Mouse (Mus musculus): ENCODE measurements around the gene Rbfox1. TPM values are rescaled to one million over a fixed set of nuclear protein-coding genes. Genes with fewer than 3 reads are reported as not detected.

Rbfox1 gene
- polyA plus RNA-seq, 1 experiment, result not detected

DNA sequence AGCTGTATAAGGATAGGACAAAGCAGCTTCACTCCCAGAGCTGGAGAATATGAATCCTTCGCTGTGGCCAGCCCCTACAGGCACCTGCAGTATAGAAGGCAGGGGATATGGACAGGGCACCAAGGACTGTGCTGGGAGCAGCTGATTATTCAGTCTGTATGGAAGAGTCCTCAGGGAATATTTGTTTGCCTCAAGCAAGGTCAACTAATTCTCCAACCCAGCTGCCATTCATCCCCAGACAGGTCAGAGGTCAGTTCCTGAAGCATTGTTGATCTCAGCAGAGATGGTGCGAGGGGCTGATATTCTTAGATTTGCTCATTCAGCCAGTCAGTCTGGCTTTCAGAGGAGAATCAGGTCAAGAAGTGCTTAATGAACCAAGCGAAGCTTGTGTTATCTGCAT lies 1175.7 kb downstream of the Rbfox1 start:
- Histone ChIP-seq H3K4me3 (ENCODE audit: low read depth, low read length) (no peak overlapping the region), H3K9me3 (replicated peaks; ENCODE audit: control insufficient read depth, insufficient read depth, low read length, poor library complexity, severe bottlenecking) (no peaks in the 10 kb centered on the region)
- TF ChIP-seq CTCF (IDR thresholded peaks at IDR 0.05; ENCODE audit: low read depth, low read length) (no peak), POLR2A (IDR thresholded peaks at IDR 0.05; ENCODE audit: insufficient read depth, low read length) (no peak), EP300 (IDR thresholded peaks at IDR 0.05; ENCODE audit: insufficient read depth, low read depth, low read length) (no peak)

DNA sequence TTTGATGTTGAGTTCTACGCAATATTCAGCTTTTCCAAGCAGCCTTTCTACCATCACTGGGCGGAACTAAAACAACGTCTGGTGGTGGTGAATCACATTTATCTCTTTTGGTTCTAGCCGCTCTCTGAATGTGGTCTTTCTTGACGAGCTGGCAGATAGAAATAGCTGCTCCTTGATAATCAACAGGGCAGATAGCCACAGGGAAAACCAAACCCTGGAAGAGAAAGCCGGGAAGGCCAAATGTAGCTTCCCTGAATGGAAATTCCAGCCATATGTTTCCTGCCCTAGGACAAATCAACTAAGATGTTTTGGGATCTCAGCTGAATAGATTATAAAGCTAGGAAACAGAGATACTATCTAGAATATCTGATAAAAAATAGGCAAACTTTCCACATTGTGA lies 1177.4 kb downstream of the Rbfox1 start:
- no peaks in the 10 kb centered on the region for H3K36me3 ChIP-seq (ENCODE audit: control insufficient read depth, insufficient read depth, low read length, poor library complexity, severe bottlenecking)
- no peak overlapping the region for H3K27ac ChIP-seq (ENCODE audit: insufficient read depth, low read length)
- no peaks in the 10 kb centered on the region for H3K4me1 ChIP-seq (ENCODE audit: control insufficient read depth, insufficient read depth, low read length)
- H3K4me3 ChIP-seq (ENCODE audit: low read depth, low read length), result no peak overlapping the region
- no peaks in the 10 kb centered on the region for H3K9me3 ChIP-seq (replicated peaks; ENCODE audit: control insufficient read depth, insufficient read depth, low read length, poor library complexity, severe bottlenecking)
- no peaks in the 10 kb centered on the region for H3K27me3 ChIP-seq (ENCODE audit: control insufficient read depth, insufficient read depth, low read length, poor library complexity, severe bottlenecking)
- H3K9ac ChIP-seq (ENCODE audit: low read depth, poor library complexity, severe bottlenecking), result no peak overlapping the region
- no peak for TF ChIP-seq POLR2A (IDR thresholded peaks at IDR 0.05; ENCODE audit: insufficient read depth, low read length)
- no peak for TF ChIP-seq EP300 (IDR thresholded peaks at IDR 0.05; ENCODE audit: insufficient read depth, low read depth, low read length)
- no peak for TF ChIP-seq CTCF (IDR thresholded peaks at IDR 0.05; ENCODE audit: low read depth, low read length)

More for the DNA sequence above, 1175.7 kb downstream of the Rbfox1 start:
- Histone ChIP-seq H3K9ac (ENCODE audit: low read depth, poor library complexity, severe bottlenecking) (no peak overlapping the region), H3K36me3 (ENCODE audit: control insufficient read depth, insufficient read depth, low read length, poor library complexity, severe bottlenecking) (no peaks in the 10 kb centered on the region), H3K4me1 (ENCODE audit: control insufficient read depth, insufficient read depth, low read length) (no peaks in the 10 kb centered on the region), H3K27ac (ENCODE audit: insufficient read depth, low read length) (no peak overlapping the region), H3K27me3 (ENCODE audit: control insufficient read depth, insufficient read depth, low read length, poor library complexity, severe bottlenecking) (no peaks in the 10 kb centered on the region)

DNA sequence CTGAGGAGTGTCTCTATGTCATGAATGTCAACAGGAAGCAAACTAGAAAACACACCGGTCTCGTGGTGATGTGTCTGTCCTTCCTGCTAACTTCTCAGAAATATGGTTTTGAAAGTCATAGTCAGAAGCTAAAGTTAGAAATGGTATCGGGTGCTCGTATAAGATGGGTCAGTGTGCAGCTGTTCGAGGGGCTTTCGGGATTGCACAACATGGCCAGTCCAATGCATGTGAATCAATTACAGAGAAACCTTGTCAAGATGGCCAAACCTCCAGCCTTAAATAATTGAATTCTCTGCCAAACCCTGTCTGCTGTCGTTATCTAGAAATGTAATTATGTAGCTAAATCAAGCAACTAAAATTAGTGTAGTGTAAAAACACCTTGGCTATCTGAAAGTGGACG lies 1182.0 kb downstream of the Rbfox1 start:
- H3K4me3 ChIP-seq (ENCODE audit: low read depth, low read length), result no peak overlapping the region
- no peaks in the 10 kb centered on the region for H3K9me3 ChIP-seq (replicated peaks; ENCODE audit: control insufficient read depth, insufficient read depth, low read length, poor library complexity, severe bottlenecking)
- H3K36me3 ChIP-seq (ENCODE audit: control insufficient read depth, insufficient read depth, low read length, poor library complexity, severe bottlenecking), result no peaks in the 10 kb centered on the region
- H3K4me1 ChIP-seq (ENCODE audit: control insufficient read depth, insufficient read depth, low read length), result no peaks in the 10 kb centered on the region
- TF ChIP-seq EP300 (IDR thresholded peaks at IDR 0.05; ENCODE audit: insufficient read depth, low read depth, low read length) (no peak), CTCF (IDR thresholded peaks at IDR 0.05; ENCODE audit: low read depth, low read length) (no peak), POLR2A (IDR thresholded peaks at IDR 0.05; ENCODE audit: insufficient read depth, low read length) (no peak)
- H3K9ac ChIP-seq (ENCODE audit: low read depth, poor library complexity, severe bottlenecking), result no peak overlapping the region
- no peaks in the 10 kb centered on the region for H3K27me3 ChIP-seq (ENCODE audit: control insufficient read depth, insufficient read depth, low read length, poor library complexity, severe bottlenecking)
- no peak overlapping the region for H3K27ac ChIP-seq (ENCODE audit: insufficient read depth, low read length)

GRCm38 (mm10) chr16:7069599-7069998 lies 1184.4 kb downstream of the Rbfox1 start:
- TF ChIP-seq POLR2A (IDR thresholded peaks at IDR 0.05; ENCODE audit: insufficient read depth, low read length), result no peak
- TF ChIP-seq EP300 (IDR thresholded peaks at IDR 0.05; ENCODE audit: insufficient read depth, low read depth, low read length), result no peak
- no peak for TF ChIP-seq CTCF (IDR thresholded peaks at IDR 0.05; ENCODE audit: low read depth, low read length)
- no peak overlapping the region for H3K27ac ChIP-seq (ENCODE audit: insufficient read depth, low read length)
- peaks cover 2% of the 10 kb centered on the region for H3K4me1 ChIP-seq (ENCODE audit: control insufficient read depth, insufficient read depth, low read length)
- H3K4me3 ChIP-seq (ENCODE audit: low read depth, low read length), result no peak overlapping the region
- H3K9ac ChIP-seq (ENCODE audit: low read depth, poor library complexity, severe bottlenecking), result no peak overlapping the region
- H3K36me3 ChIP-seq (ENCODE audit: control insufficient read depth, insufficient read depth, low read length, poor library complexity, severe bottlenecking), result no peaks in the 10 kb centered on the region
- H3K9me3 ChIP-seq (replicated peaks; ENCODE audit: control insufficient read depth, insufficient read depth, low read length, poor library complexity, severe bottlenecking), result no peaks in the 10 kb centered on the region
- no peaks in the 10 kb centered on the region for H3K27me3 ChIP-seq (ENCODE audit: control insufficient read depth, insufficient read depth, low read length, poor library complexity, severe bottlenecking)

- H3K4me3 ChIP-seq (ENCODE audit: low read depth, low read length), result no peak overlapping the region
- H3K9me3 ChIP-seq (replicated peaks; ENCODE audit: control insufficient read depth, insufficient read depth, low read length, poor library complexity, severe bottlenecking), result no peaks in the 10 kb centered on the region
- peaks cover 7% of the 10 kb centered on the region for H3K4me1 ChIP-seq (ENCODE audit: control insufficient read depth, insufficient read depth, low read length)
- TF ChIP-seq CTCF (IDR thresholded peaks at IDR 0.05; ENCODE audit: low read depth, low read length), result no peak
- H3K27ac ChIP-seq (ENCODE audit: insufficient read depth, low read length), result peak overlapping the region; percentile 75
- no peaks in the 10 kb centered on the region for H3K36me3 ChIP-seq (ENCODE audit: control insufficient read depth, insufficient read depth, low read length, poor library complexity, severe bottlenecking)
- H3K27me3 ChIP-seq (ENCODE audit: control insufficient read depth, insufficient read depth, low read length, poor library complexity, severe bottlenecking), result no peaks in the 10 kb centered on the region
- no peak overlapping the region for H3K9ac ChIP-seq (ENCODE audit: low read depth, poor library complexity, severe bottlenecking)
Measured at GRCm38 (mm10) chr16:7074786-7075185, 1189.6 kb downstream of the Rbfox1 start.

DNA sequence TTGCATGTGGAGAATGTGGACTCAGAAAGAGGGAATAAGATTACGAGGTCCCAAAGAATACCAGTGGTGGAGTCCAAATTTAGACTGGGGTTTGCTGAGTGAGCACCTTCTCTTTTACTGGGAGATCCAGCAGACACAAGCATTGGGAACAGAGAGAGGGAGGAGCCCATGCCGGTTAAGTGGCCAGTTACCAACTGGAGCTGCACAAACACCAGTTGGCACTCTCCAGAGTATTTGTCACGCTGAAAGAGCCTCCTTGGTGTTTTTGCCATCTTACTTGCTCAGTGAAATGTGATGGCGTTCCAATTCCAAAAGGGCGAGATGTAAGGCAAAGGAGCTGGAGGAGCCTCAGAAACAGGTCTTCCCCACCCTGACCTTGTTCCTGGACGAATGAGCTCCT lies 1190.6 kb downstream of the Rbfox1 start:
- no peak for TF ChIP-seq EP300 (IDR thresholded peaks at IDR 0.05; ENCODE audit: insufficient read depth, low read depth, low read length)
- TF ChIP-seq POLR2A (IDR thresholded peaks at IDR 0.05; ENCODE audit: insufficient read depth, low read length), result no peak
- no peak for TF ChIP-seq CTCF (IDR thresholded peaks at IDR 0.05; ENCODE audit: low read depth, low read length)
- H3K9me3 ChIP-seq (replicated peaks; ENCODE audit: control insufficient read depth, insufficient read depth, low read length, poor library complexity, severe bottlenecking), result no peaks in the 10 kb centered on the region
- peaks cover 7% of the 10 kb centered on the region for H3K4me1 ChIP-seq (ENCODE audit: control insufficient read depth, insufficient read depth, low read length)
- H3K4me3 ChIP-seq (ENCODE audit: low read depth, low read length), result no peak overlapping the region
- H3K9ac ChIP-seq (ENCODE audit: low read depth, poor library complexity, severe bottlenecking), result no peak overlapping the region
- peak overlapping the region; percentile 49 for H3K27ac ChIP-seq (ENCODE audit: insufficient read depth, low read length)
- no peaks in the 10 kb centered on the region for H3K27me3 ChIP-seq (ENCODE audit: control insufficient read depth, insufficient read depth, low read length, poor library complexity, severe bottlenecking)
- H3K36me3 ChIP-seq (ENCODE audit: control insufficient read depth, insufficient read depth, low read length, poor library complexity, severe bottlenecking), result no peaks in the 10 kb centered on the region
